Mouse (Mus musculus) erythroblast, embryonic 14.5 days (primary cell): ENCODE results near the gene Itgb3bp. TPM values are rescaled to one million over a fixed set of nuclear protein-coding genes. Genes with fewer than 3 reads are reported as not detected.

ENCODE experiments used
- H3K27me3 ChIP-seq: 2 replicates; pipeline ENCODE4 v1.6.1; 2012; ENCODE audit warnings: inconsistent platforms; ENCODE audit not compliant: control insufficient read depth
- H3K36me3 ChIP-seq: 2 replicates; pipeline ENCODE4 v1.6.1; 2012; ENCODE audit warnings: mild to moderate bottlenecking, inconsistent platforms; ENCODE audit not compliant: control insufficient read depth
- H3K4me1 ChIP-seq: 2 replicates; pipeline ENCODE4 v1.6.1; 2012; ENCODE audit warnings: inconsistent platforms; ENCODE audit not compliant: control insufficient read depth
- H3K4me3 ChIP-seq: replicated peaks from 2 replicates; pipeline ENCODE3; 2012; ENCODE audit warnings: moderate library complexity, mild to moderate bottlenecking, inconsistent platforms
- H3K9me3 ChIP-seq: 2 replicates; pipeline ENCODE4 v1.6.1; 2012; ENCODE audit warnings: low read length, inconsistent platforms, mixed read lengths; ENCODE audit not compliant: control insufficient read depth
- GATA1 ChIP-seq: IDR thresholded peaks from 2 replicates; pipeline ENCODE4 v1.6.1; 2012; ENCODE audit warnings: low read length, inconsistent platforms, mixed read lengths
- TAL1 ChIP-seq: IDR thresholded peaks from 3 replicates; pipeline ENCODE4 v1.6.1; 2012; ENCODE audit warnings: low read length, inconsistent platforms, mixed read lengths
- polyA plus RNA-seq: library from polyadenylated mRNA; stranded (reverse); fragments of >175 nt; gene quantifications from 2 replicates; pipeline ENCODE4 v1.2.3, GENCODE M21; 2012

Itgb3bp gene
- polyA plus RNA-seq, 1 experiment, result 0.23 TPM

DNA sequence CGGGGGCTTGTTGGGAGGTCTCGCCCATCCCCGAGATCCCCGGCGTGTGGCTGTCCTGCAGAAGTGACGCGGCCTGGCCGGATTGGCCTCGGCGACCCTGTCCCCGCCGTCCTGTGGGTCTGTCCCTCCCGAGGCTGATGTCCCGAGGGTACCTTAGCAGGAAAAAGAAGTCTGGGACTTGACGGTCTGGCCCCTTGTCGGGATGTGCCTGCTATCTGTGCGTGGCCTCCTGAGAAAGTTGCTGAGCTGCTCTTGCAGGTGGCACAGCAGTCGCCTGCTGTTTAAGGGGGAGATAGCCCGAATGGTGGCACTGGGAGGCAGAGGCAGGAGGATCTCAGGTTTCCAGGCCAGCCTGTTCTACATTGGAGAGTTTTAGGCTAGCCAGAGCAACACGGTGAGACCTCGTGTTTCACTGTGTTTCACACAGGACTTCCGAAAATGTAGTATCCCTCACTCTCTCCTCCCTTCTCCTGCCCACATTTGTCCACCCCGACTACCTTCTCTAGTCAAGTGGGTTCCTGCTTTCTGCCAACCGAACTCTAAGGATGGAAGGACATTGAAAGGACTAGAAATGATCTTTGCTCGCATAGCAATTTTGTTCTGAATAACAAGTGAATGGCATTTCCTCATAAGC lies 213.7 kb downstream of the Itgb3bp start:
- no peaks in the 10 kb centered on the region for H3K27me3 ChIP-seq
- no peak for TF ChIP-seq TAL1
- TF ChIP-seq GATA1, result no peak
- peaks cover 21% of the 10 kb centered on the region for H3K36me3 ChIP-seq
- H3K4me3 ChIP-seq, result peak overlapping the region; percentile 94
- H3K9me3 ChIP-seq, result no peaks in the 10 kb centered on the region
- peaks cover 25% of the 10 kb centered on the region for H3K4me1 ChIP-seq

Other genes with a start within 250 kb of the Itgb3bp start
- gene Alg6, start 214.1 kb downstream of the Itgb3bp start, polyA plus RNA-seq, result 0.02 TPM in 1 of 2 replicates, not detected in the other
- 0.02 TPM in 1 of 2 replicates, not detected in the other for gene Efcab7, start 100.6 kb downstream of the Itgb3bp start, polyA plus RNA-seq
- gene Pgm1, start 399 bp downstream of the Itgb3bp start, polyA plus RNA-seq, result 0.02 and 0.05 TPM in 2 replicates
- not detected in 2 replicates for gene Ror1, start 166.0 kb upstream of the Itgb3bp start, polyA plus RNA-seq